Mouse (Mus musculus): ENCODE measurements around the gene Chpt1.

DNA sequence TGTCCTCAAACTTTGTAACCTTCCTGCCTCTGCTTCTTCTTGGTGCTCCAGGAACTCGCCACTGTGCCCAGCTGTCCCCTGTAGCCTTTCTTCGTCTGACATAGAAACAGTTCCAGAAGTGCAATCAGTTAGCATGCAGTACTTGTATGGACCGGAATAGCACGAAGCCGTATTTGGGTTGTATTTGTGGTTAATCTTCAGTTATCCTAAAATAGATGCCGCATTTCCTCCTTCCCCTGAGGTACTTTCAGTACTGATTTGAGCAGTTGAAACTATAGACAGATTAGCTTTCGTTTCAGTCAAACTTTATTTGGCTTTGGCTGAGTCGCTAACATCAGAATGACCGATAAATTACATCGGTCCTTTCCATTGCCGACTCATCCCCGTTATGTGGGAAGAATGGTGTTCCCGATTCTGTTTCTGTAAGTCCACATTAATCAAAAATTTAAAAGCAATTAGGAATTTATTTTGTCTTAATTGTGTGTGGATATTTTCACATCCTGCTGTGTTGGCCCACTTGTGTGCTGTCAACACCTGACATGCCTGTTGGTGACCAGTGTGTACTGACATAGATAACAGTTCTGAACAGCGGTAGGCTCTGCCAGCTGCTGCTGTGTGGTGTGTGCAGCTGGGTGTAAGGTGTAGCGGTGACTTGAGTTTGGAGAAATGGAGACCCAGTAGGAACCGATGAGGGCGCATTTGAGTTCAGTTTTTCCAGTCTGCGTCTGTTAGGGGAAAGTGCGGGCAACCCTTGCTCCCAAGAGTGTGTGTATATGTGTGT, 83.0 kb downstream of the Chpt1 start:
- no peak for TF ChIP-seq CTCF (IDR thresholded peaks at IDR 0.05; ENCODE audit: low read depth)
- TF ChIP-seq EP300 (optimal IDR thresholded peaks at IDR 0.05) = no peak
